In the genomic region with DNA sequence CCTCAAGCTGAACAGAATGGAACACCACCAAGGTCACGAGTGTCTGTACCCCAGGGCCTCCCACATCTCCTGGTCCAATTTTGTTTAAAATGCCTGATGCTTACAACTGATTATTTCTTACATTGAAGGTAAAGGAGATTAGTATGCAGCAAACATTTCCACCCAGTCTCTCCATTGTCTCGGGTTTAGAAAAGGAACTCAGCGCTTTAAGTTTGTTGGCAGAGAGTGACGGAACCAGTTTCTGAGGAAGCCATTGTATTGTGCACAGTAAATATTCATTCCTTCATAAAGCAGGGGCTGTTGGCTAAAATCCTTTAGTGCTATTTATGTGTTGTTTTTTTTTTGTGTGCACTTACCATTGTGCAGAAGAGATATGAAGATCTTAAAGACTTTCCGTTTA, we compare ENCODE assay signal across 21 mouse cellular contexts. TPM values are rescaled to one million over a fixed set of nuclear protein-coding genes. Genes with fewer than 3 reads are reported as not detected.
DNase-seq lines count a peak whose midpoint lies in the region; ATAC-seq and TF ChIP-seq lines count a peak whose summit lies in the region.
"Had no signal": no experiment of that assay in that cellular context is flagged by ENCODE, and none has a peak within 500 bp of the region (broad histone marks: within the 10 kb centered on the region; RNA-seq: fewer than 3 reads in every experiment).

No protein-coding gene starts in this region.

- peak overlapping the region; percentile 64; the same call in 1 of the 2 replicates for H3K27ac ChIP-seq in gastrocnemius, adult 2 months
- H3K27ac ChIP-seq in midbrain, embryonic 16.5 days (ENCODE audit: low read length): peak overlapping the region; percentile 68
- H3K27ac ChIP-seq in midbrain, embryonic 13.5 days: no peak overlapping the region
- peak overlapping the region; percentile 72; the same call in 1 of the 2 replicates for H3K27ac ChIP-seq in hindbrain, postnatal 0 days
- H3K27ac ChIP-seq: left cerebral cortex, adult 2 months; macrophage had no signal

- no peaks in the 10 kb centered on the region for H3K9me3 ChIP-seq in midbrain, embryonic 16.5 days (replicated peaks; ENCODE audit: control insufficient read depth, low read length, poor library complexity, severe bottlenecking)
- H3K9me3 ChIP-seq in midbrain, embryonic 13.5 days: no peaks in the 10 kb centered on the region
- H3K9me3 ChIP-seq in hindbrain, postnatal 0 days (ENCODE audit: low read length): no peaks in the 10 kb centered on the region

- no peak overlapping the region for H3K4me2 ChIP-seq in midbrain, embryonic 16.5 days (ENCODE audit: low read length)
- no peak overlapping the region for H3K4me2 ChIP-seq in midbrain, embryonic 13.5 days (replicated peaks)
- no peak overlapping the region for H3K4me2 ChIP-seq in hindbrain, postnatal 0 days (ENCODE audit: low read depth, low read length)

- TF ChIP-seq CTCF in gastrocnemius, adult 2 months (IDR thresholded peaks at IDR 0.05): no peak
- TF ChIP-seq CTCF in hindbrain, postnatal 0 days (IDR thresholded peaks at IDR 0.05; ENCODE audit: low read depth): no peak

- no peak for ATAC-seq in midbrain, embryonic 16.5 days
- no peak for ATAC-seq in midbrain, embryonic 13.5 days
- ATAC-seq in hindbrain, postnatal 0 days: no peak

- H3K27me3 ChIP-seq in midbrain, embryonic 16.5 days (ENCODE audit: control insufficient read depth, insufficient read depth, low read depth, low read length): no peaks in the 10 kb centered on the region
- H3K27me3 ChIP-seq in midbrain, embryonic 13.5 days: no peaks in the 10 kb centered on the region
- no peaks in the 10 kb centered on the region for H3K27me3 ChIP-seq in hindbrain, postnatal 0 days (ENCODE audit: insufficient read depth, low read length)

- 31% methylated on average over 5 of the region's 5 CpGs for WGBS in midbrain, embryonic 16.5 days
- 31% methylated on average over 5 of the region's 5 CpGs for WGBS in midbrain, embryonic 13.5 days
- 39% methylated on average over 5 of the region's 5 CpGs for WGBS in hindbrain, postnatal 0 days

- H3K9ac ChIP-seq in midbrain, embryonic 16.5 days (ENCODE audit: low read depth, low read length): no peak overlapping the region
- H3K9ac ChIP-seq in midbrain, embryonic 13.5 days (replicated peaks): no peak overlapping the region
- no peak overlapping the region for H3K9ac ChIP-seq in hindbrain, postnatal 0 days (replicated peaks; ENCODE audit: low read length)

- intact Hi-C loops in gastrocnemius, adult 2 months (cut with DNase I): no loop called here

- H3K4me3 ChIP-seq in gastrocnemius, adult 2 months: no peak overlapping the region
- no peak overlapping the region for H3K4me3 ChIP-seq in midbrain, embryonic 16.5 days (ENCODE audit: low read depth, low read length)
- H3K4me3 ChIP-seq in midbrain, embryonic 13.5 days (replicated peaks): no peak overlapping the region
- H3K4me3 ChIP-seq in hindbrain, postnatal 0 days (ENCODE audit: low read length): no peak overlapping the region
- H3K4me3 ChIP-seq: erythroblast, embryonic 14.5 days; heart, adult 2 months; left cerebral cortex, adult 2 months had no signal

- H3K4me1 ChIP-seq in midbrain, embryonic 16.5 days (ENCODE audit: control insufficient read depth, insufficient read depth, low read length): peaks cover 3% of the 10 kb centered on the region; the same call in 1 of the 2 replicates
- peaks cover 13% of the 10 kb centered on the region for H3K4me1 ChIP-seq in midbrain, embryonic 13.5 days (replicated peaks)
- 0 out of 2 replicates have a peak, but pooled peaks cover 3% of the 10 kb centered on the region for H3K4me1 ChIP-seq in hindbrain, postnatal 0 days (ENCODE audit: insufficient read depth, low read length)

- peaks cover 12% of the 10 kb centered on the region for H3K36me3 ChIP-seq in midbrain, embryonic 16.5 days (ENCODE audit: control insufficient read depth, insufficient read depth, low read length)
- H3K36me3 ChIP-seq in midbrain, embryonic 13.5 days: peaks cover 17% of the 10 kb centered on the region
- peaks cover 12% of the 10 kb centered on the region; the same call in 1 of the 2 replicates for H3K36me3 ChIP-seq in hindbrain, postnatal 0 days (ENCODE audit: insufficient read depth, low read length)

- DNase-seq in gastrocnemius, adult 2 months: no peak
- DNase-seq in gastrocnemius, postnatal 10 days: no peak
- peak; percentile 42 for DNase-seq in hindbrain, postnatal 0 days (ENCODE audit: low spot score)
- no peak for DNase-seq in spleen, postnatal 36 days (ENCODE audit: low spot score in 2 of 2)
- DNase-seq in layer of hippocampus, adult 9-11 months: no peak
- DNase-seq in layer of hippocampus, postnatal 14 days (ENCODE audit: low spot score in 2 of 2): no peak
- DNase-seq: cerebellum, adult 8-10 months; heart, adult 2 months; heart, postnatal 14 days; kidney, adult 18-20 months; kidney, postnatal 36 days; right cerebral cortex, postnatal 4 days; thymus, postnatal 4 days had no signal

RNA-seq across cellular contexts. Expression of gene Gm17364, which starts 47.0 kb away (rescaled TPM):
- total RNA-seq in gastrocnemius, adult 2 months (2021): not detected
- total RNA-seq in gastrocnemius, postnatal 10 days (2021): not detected
- polyA plus RNA-seq in midbrain, embryonic 16.5 days (2015; fragmentation: Nextera tagmentation; extraction: Ambion mirVana): not detected in 2 replicates
- polyA plus RNA-seq in midbrain, embryonic 13.5 days (2015; fragmentation: Nextera tagmentation; extraction: Ambion mirVana): not detected in 2 replicates
- not detected in 2 replicates for total RNA-seq in hindbrain, postnatal 0 days (2014; rRNA removed)
- not detected in 2 replicates for polyA plus RNA-seq in hindbrain, postnatal 0 days (2015; fragmentation: Nextera tagmentation; extraction: Ambion mirVana)
- total RNA-seq in layer of hippocampus, postnatal 14 days (2021): not detected
- total RNA-seq: adrenal gland, adult 18-20 months; gastrocnemius, adult 18-20 months; heart, adult 2 months; heart, postnatal 14 days; left cerebral cortex, adult 2 months; liver, adult 2 months had no signal
- polyA plus RNA-seq: erythroblast, embryonic 14.5 days; heart, adult 2 months; liver, adult 2 months; macrophage had no signal
